Mouse (Mus musculus): ENCODE measurements around the gene Avil.

DNA sequence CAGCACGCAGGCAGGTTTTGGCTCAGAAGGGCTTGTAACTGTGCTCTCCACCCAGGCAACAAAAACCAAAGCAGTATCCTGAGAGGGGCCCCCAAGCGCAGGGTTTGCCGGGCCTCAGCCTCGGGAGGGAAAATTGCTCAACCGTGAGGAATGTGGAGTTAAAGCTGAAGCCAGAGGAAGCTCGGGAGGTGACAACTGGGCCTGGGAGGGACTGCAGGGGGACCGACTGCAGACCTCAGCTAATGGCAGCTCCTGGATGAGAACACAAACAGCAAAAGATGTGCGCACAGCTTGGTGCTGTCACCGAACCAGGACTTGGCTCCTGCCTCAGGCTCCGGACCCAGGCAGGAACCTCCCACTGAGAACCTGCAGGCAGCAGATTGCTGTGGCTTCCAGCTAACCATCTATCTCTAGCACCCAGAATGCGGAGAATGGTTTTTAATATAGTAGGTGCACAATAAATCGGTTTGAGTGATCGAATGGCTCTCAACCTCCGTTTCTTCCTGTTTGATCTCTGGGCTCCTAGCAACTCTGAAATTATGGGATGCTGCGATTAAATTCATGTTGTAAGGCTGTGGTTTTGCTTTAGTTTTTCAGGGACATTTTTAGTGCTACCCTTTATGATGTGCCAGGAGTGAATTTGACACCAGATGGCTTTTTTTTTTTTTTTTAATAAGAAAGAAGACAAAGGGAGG, 38.1 kb upstream of the Avil start:
- peak; percentile 12; the same call in 1 of the 2 replicates for TF ChIP-seq CTCF (IDR thresholded peaks at IDR 0.05; ENCODE audit: low read depth)
- no peak for TF ChIP-seq EP300 (optimal IDR thresholded peaks at IDR 0.05)

Data from stomach, postnatal 0 days (tissue).